Mouse (Mus musculus): Measurements from ENCODE around the gene 4632433K11Rik.
"Not testable (repeated sequence)": the region's sequence is repeated elsewhere in the genome, so short reads cannot be mapped to it uniquely, and the experiment has no call there.

The 4632433K11Rik gene

GRCm38 (mm10) chr7:5033818-5034217 is at the start of gene 4632433K11Rik:
Gene 4632433K11Rik (plus strand): TSS chr7:5034118.
- in situ Hi-C loops (cut with MboI, MseI) = no loop called here

GRCm38 (mm10) chr7:4988250-4988649 is 45.7 kb upstream of the 4632433K11Rik start:
- in situ Hi-C loops (cut with MboI, MseI) = no loop called here

- in situ Hi-C loops (cut with MboI, MseI) = no loop called here
Observed at GRCm38 (mm10) chr7:4993347-4993998, 40.4 kb upstream of the 4632433K11Rik start.

- in situ Hi-C loops (cut with MboI, MseI) = no loop called here
Observed at GRCm38 (mm10) chr7:4993999-4994788, 39.7 kb upstream of the 4632433K11Rik start.

GRCm38 (mm10) chr7:4995268-4996002 is 38.5 kb upstream of the 4632433K11Rik start:
- in situ Hi-C loops (cut with MboI, MseI) = no loop called here

GRCm38 (mm10) chr7:4996003-4996895 is 37.7 kb upstream of the 4632433K11Rik start, which contains the start of gene Zfp579:
Gene Zfp579 (minus strand): TSS chr7:4996158.
- in situ Hi-C loops (cut with MboI, MseI) = no loop called here

- in situ Hi-C loops (cut with MboI, MseI) = no loop called here
Observed at GRCm38 (mm10) chr7:4996934-4997333, 37.0 kb upstream of the 4632433K11Rik start.

GRCm38 (mm10) chr7:4999876-5000275 is 34.0 kb upstream of the 4632433K11Rik start:
- in situ Hi-C loops (cut with MboI, MseI) = no loop called here

- in situ Hi-C loops (cut with MboI, MseI) = not testable (repeated sequence)
Observed at GRCm38 (mm10) chr7:5002876-5003275, 31.0 kb upstream of the 4632433K11Rik start.

GRCm38 (mm10) chr7:5008229-5008628 is 25.7 kb upstream of the 4632433K11Rik start:
- in situ Hi-C loops (cut with MboI, MseI) = no loop called here

GRCm38 (mm10) chr7:5012681-5013513 is 21.0 kb upstream of the 4632433K11Rik start:
- in situ Hi-C loops (cut with MboI, MseI) = no loop called here

GRCm38 (mm10) chr7:5014251-5015117 is 19.4 kb upstream of the 4632433K11Rik start, which contains the start of the genes Zfp524 and Fiz1:
Gene Zfp524 (plus strand): TSS chr7:5014415.
Gene Fiz1 (minus strand): TSS chr7:5014697.
- in situ Hi-C loops (cut with MboI, MseI) = loop anchor here (5.0 kb wide), 1 partner anchor 332 kb away; no protein-coding TSS in a partner anchor

- in situ Hi-C loops (cut with MboI, MseI) = loop anchor here (5.0 kb wide), 1 partner anchor 333 kb away; no protein-coding TSS in a partner anchor
Observed at GRCm38 (mm10) chr7:5015118-5016001, 18.6 kb upstream of the 4632433K11Rik start, which contains the start of gene Gm44973. Gene Gm44973 (plus strand): TSS chr7:5015496.

GRCm38 (mm10) chr7:5016057-5016456 is 17.9 kb upstream of the 4632433K11Rik start:
- in situ Hi-C loops (cut with MboI, MseI) = loop anchor here (5.0 kb wide), 1 partner anchor 334 kb away; no protein-coding TSS in a partner anchor

- in situ Hi-C loops (cut with MboI, MseI) = loop anchor here (5.0 kb wide), 1 partner anchor 335 kb away; no protein-coding TSS in a partner anchor
Observed at GRCm38 (mm10) chr7:5016920-5017319, 17.0 kb upstream of the 4632433K11Rik start.

- in situ Hi-C loops (cut with MboI, MseI) = loop anchor here (5.0 kb wide), 1 partner anchor 335 kb away; no protein-coding TSS in a partner anchor
Observed at GRCm38 (mm10) chr7:5017352-5017751, 16.6 kb upstream of the 4632433K11Rik start.

- in situ Hi-C loops (cut with MboI, MseI) = loop anchor here (5.0 kb wide), 1 partner anchor 336 kb away; no protein-coding TSS in a partner anchor
Observed at GRCm38 (mm10) chr7:5017931-5018330, 16.0 kb upstream of the 4632433K11Rik start.
